Mouse (Mus musculus) right cerebral cortex, adult 2 months (tissue): ENCODE results near the gene Fv1.
A peak's percentile ranks its signal among the peaks of the same experiment; 100 is the strongest.

Experiments used
- DNase-seq, 2 experiments: peaks; one replicate each; pipeline ENCODE4 v3.0.0; 2021 to 2022; ENCODE audit warnings: low spot score in 2 of 2

Gene Fv1

GRCm38 (mm10) chr4:147884138-147884537 is 15.4 kb downstream of the Fv1 start:
- DNase-seq: no peak

- DNase-seq: no peak
Observed at GRCm38 (mm10) chr4:147886158-147886557, 17.4 kb downstream of the Fv1 start.

- DNase-seq: no peak
Observed at GRCm38 (mm10) chr4:147887277-147887676, 18.5 kb downstream of the Fv1 start.

GRCm38 (mm10) chr4:147888237-147888636 is 19.5 kb downstream of the Fv1 start:
- no peak for DNase-seq

- no peak for DNase-seq
Observed at GRCm38 (mm10) chr4:147890341-147890740, 21.6 kb downstream of the Fv1 start.

- DNase-seq: no peak
Observed at GRCm38 (mm10) chr4:147895815-147896330, 27.1 kb downstream of the Fv1 start.

- no peak for DNase-seq
Observed at GRCm38 (mm10) chr4:147896411-147896810, 27.6 kb downstream of the Fv1 start.

- DNase-seq: peak in 1 of 2 experiments; percentile 15
Observed at GRCm38 (mm10) chr4:147897348-147897747, 28.6 kb downstream of the Fv1 start.

- DNase-seq: no peak
Observed at GRCm38 (mm10) chr4:147900452-147900851, 31.7 kb downstream of the Fv1 start.

- no peak for DNase-seq
Observed at GRCm38 (mm10) chr4:147902906-147903500, 34.2 kb downstream of the Fv1 start.

- no peak for DNase-seq
Observed at GRCm38 (mm10) chr4:147903601-147904000, 34.8 kb downstream of the Fv1 start.

- peak; percentile 87 to 94 for DNase-seq
Observed at GRCm38 (mm10) chr4:147904313-147905089, 35.7 kb downstream of the Fv1 start, which contains the start of gene Mfn2. TSS of gene Mfn2 (minus strand) at chr4:147904704.

GRCm38 (mm10) chr4:147905090-147905659 is 36.4 kb downstream of the Fv1 start:
- peak in 1 of 2 experiments; percentile 19 for DNase-seq

GRCm38 (mm10) chr4:147906230-147906629 is 37.5 kb downstream of the Fv1 start:
- no peak for DNase-seq

GRCm38 (mm10) chr4:147909486-147909885 is 40.7 kb downstream of the Fv1 start:
- no peak for DNase-seq

GRCm38 (mm10) chr4:147918459-147919121 is 49.8 kb downstream of the Fv1 start:
- peak; percentile 49 to 62 for DNase-seq
